ENCODE assay signal across 10 mouse cellular contexts in genomic region chr1:63182212-63182611, GRCm38 (mm10). TPM values are rescaled to one million over a fixed set of nuclear protein-coding genes. Genes with fewer than 3 reads are reported as not detected.
A peak's percentile ranks its signal among the peaks of the same experiment; 100 is the strongest.
DNase-seq lines count a peak whose midpoint lies in the region; ATAC-seq lines count a peak whose summit lies in the region.
"Had no signal": no experiment of that assay in that cellular context is flagged by ENCODE, and none has a peak within 500 bp of the region (broad histone marks: within the 10 kb centered on the region; RNA-seq: fewer than 3 reads in every experiment).

No protein-coding gene starts in this region.

- no peaks in the 10 kb centered on the region for H3K27me3 ChIP-seq in kidney, embryonic 16.5 days (ENCODE audit: insufficient read depth, low read length)
- H3K27me3 ChIP-seq: embryonic facial prominence, embryonic 13.5 days had no signal

- H3K36me3 ChIP-seq in kidney, embryonic 16.5 days (ENCODE audit: insufficient read depth, low read length) = peaks cover 18% of the 10 kb centered on the region

- no peak overlapping the region for H3K27ac ChIP-seq in kidney, embryonic 16.5 days (ENCODE audit: low read length)
- H3K27ac ChIP-seq: embryonic facial prominence, embryonic 13.5 days had no signal

- no peak overlapping the region for H3K9ac ChIP-seq in kidney, embryonic 16.5 days (replicated peaks; ENCODE audit: low read length)
- H3K9ac ChIP-seq: embryonic facial prominence, embryonic 13.5 days had no signal

- ATAC-seq in kidney, embryonic 16.5 days (ENCODE audit: low FRiP score, low TSS enrichment) = no peak

- H3K4me1 ChIP-seq in kidney, embryonic 16.5 days (ENCODE audit: insufficient read depth, low read length) = peaks cover 12% of the 10 kb centered on the region

- 88% methylated on average over 4 of the region's 5 CpGs for WGBS in kidney, embryonic 16.5 days

- no peak overlapping the region for H3K4me3 ChIP-seq in kidney, embryonic 16.5 days (ENCODE audit: low read length)
- H3K4me3 ChIP-seq: embryonic facial prominence, embryonic 13.5 days had no signal

- peak; percentile 43 for DNase-seq in kidney, adult 11 months
- DNase-seq in 3T3-L1 (ENCODE audit: low read depth, low spot score) = peak; percentile 25
- peak; percentile 70 to 77 for DNase-seq in adrenal gland, postnatal 36 days
- peak; percentile 34 to 70 for DNase-seq in gastrocnemius, postnatal 4 days (ENCODE audit: low spot score in 2 of 2)
- peak; percentile 32 for DNase-seq in ovary, adult 18-20 months (ENCODE audit: low spot score)
- no peak for DNase-seq in spleen, postnatal 14 days (ENCODE audit: low spot score in 2 of 2)
- DNase-seq in thymus, adult 18-20 months = no peak

- no peaks in the 10 kb centered on the region for H3K9me3 ChIP-seq in kidney, embryonic 16.5 days (ENCODE audit: low read length)
- H3K9me3 ChIP-seq: embryonic facial prominence, embryonic 13.5 days; G1E had no signal

- no peak overlapping the region for H3K4me2 ChIP-seq in kidney, embryonic 16.5 days (replicated peaks; ENCODE audit: low read depth, low read length)
- H3K4me2 ChIP-seq: embryonic facial prominence, embryonic 13.5 days had no signal

RNA-seq across cellular contexts. Expression of gene Ndufs1, which starts 5.6 kb away (rescaled TPM):
- polyA plus RNA-seq in kidney, embryonic 16.5 days (2015; fragmentation: Nextera tagmentation; extraction: Ambion mirVana) = 188 TPM in 2 replicates
- total RNA-seq in adrenal gland, postnatal 36 days (2021) = 100 to 1,000 TPM; 264 to 289 TPM
- total RNA-seq in gastrocnemius, postnatal 4 days (2021) = 100 to 1,000 TPM; 227 to 231 TPM

RNA-seq across cellular contexts. Expression of gene Eef1b2, which starts 5.6 kb away (rescaled TPM):
- polyA plus RNA-seq in kidney, embryonic 16.5 days (2015; fragmentation: Nextera tagmentation; extraction: Ambion mirVana) = 533 and 571 TPM in 2 replicates
- 100 to 1,000 TPM; 624 to 648 TPM for total RNA-seq in adrenal gland, postnatal 36 days (2021)
- total RNA-seq in gastrocnemius, postnatal 4 days (2021) = 1,000 to 10,000 TPM in 1 of 2 experiments, 100 to 1,000 TPM in 1; 924 to 1,008 TPM

RNA-seq across cellular contexts. Expression of gene Gpr1, which starts 32.1 kb away (rescaled TPM):
- 0.07 and 0.09 TPM in 2 replicates for polyA plus RNA-seq in kidney, embryonic 16.5 days (2015; fragmentation: Nextera tagmentation; extraction: Ambion mirVana)
- under 1 TPM; 0.17 to 0.23 TPM for total RNA-seq in adrenal gland, postnatal 36 days (2021)
- total RNA-seq in gastrocnemius, postnatal 4 days (2021) = under 1 TPM; 0.57 to 0.59 TPM
- polyA plus RNA-seq: embryonic facial prominence, embryonic 13.5 days had no signal

Comparison
In these comparisons a context has a peak if more than half of its experiments do, and no peak if none do; other contexts are left out.
1. DNase-seq: peak in kidney, adult 11 months (single experiment), 3T3-L1 (single experiment), adrenal gland, postnatal 36 days (2 of 2), gastrocnemius, postnatal 4 days (2 of 2) and ovary, adult 18-20 months (single experiment); none in spleen, postnatal 14 days (0 of 2) and thymus, adult 18-20 months (0 of 2).